Mouse (Mus musculus) thymus, postnatal 10 days (tissue): ENCODE data around the gene Rybp.

Experiments used
- DNase-seq, 2 experiments: peaks; one replicate each; pipeline ENCODE4 v3.0.0; 2021; ENCODE audit warnings: low spot score in 2 of 2

The Rybp gene

GRCm38 (mm10) chr6:100190803-100191559 is 96.3 kb downstream of the Rybp start:
- no peak for DNase-seq

- DNase-seq, result no peak
Observed at GRCm38 (mm10) chr6:100190310-100190709, 97.0 kb downstream of the Rybp start.

GRCm38 (mm10) chr6:100188883-100189743 is 98.2 kb downstream of the Rybp start:
- DNase-seq, result no peak

GRCm38 (mm10) chr6:100187821-100188220 is 99.5 kb downstream of the Rybp start:
- no peak for DNase-seq

GRCm38 (mm10) chr6:100186789-100187188 is 100.5 kb downstream of the Rybp start:
- no peak for DNase-seq

- no peak for DNase-seq
Observed at GRCm38 (mm10) chr6:100185524-100185923, 101.8 kb downstream of the Rybp start.

GRCm38 (mm10) chr6:100183344-100183743 is 103.9 kb downstream of the Rybp start:
- no peak for DNase-seq

- no peak for DNase-seq
Observed at GRCm38 (mm10) chr6:100180883-100181262, 106.4 kb downstream of the Rybp start.

- no peak for DNase-seq
Observed at GRCm38 (mm10) chr6:100180213-100180882, 106.9 kb downstream of the Rybp start.

- DNase-seq, result no peak
Observed at GRCm38 (mm10) chr6:100178830-100179229, 108.5 kb downstream of the Rybp start.
